Comparison of ENCODE assay signal across 12 mouse cellular contexts in genomic region chr4:82882500-82882899, GRCm38 (mm10). TPM values are rescaled to one million over a fixed set of nuclear protein-coding genes. Genes with fewer than 3 reads are reported as not detected.
DNase-seq lines count a peak whose midpoint lies in the region; ATAC-seq and TF ChIP-seq lines count a peak whose summit lies in the region.
"Had no signal": no experiment of that assay in that cellular context is flagged by ENCODE, and none has a peak within 500 bp of the region (broad histone marks: within the 10 kb centered on the region; RNA-seq: fewer than 3 reads in every experiment).

No protein-coding gene starts in this region.

- TF ChIP-seq CTCF in left cerebral cortex, adult 2 months (IDR thresholded peaks at IDR 0.05), result peak; percentile 14
- peak in 1 of 2 experiments; percentile 69; a peak in 2 of 4 replicates for TF ChIP-seq CTCF in CH12.LX (conservative IDR thresholded peaks at IDR 0.05 in 1 of 2, IDR thresholded peaks at IDR 0.05 in 1 of 2; ENCODE audit: low read depth in 2 of 2, low read length in 2 of 2)

- TF ChIP-seq EP300 in CH12.LX (IDR thresholded peaks at IDR 0.05; ENCODE audit: low read length), result no peak

- intact Hi-C loops in left cerebral cortex, adult 2 months (cut with DNase I), result no loop called here
- intact Hi-C loops in heart, postnatal 14 days (cut with DNase I), result no loop called here

- no peak overlapping the region for H3K27ac ChIP-seq in left cerebral cortex, adult 2 months
- no peak overlapping the region for H3K27ac ChIP-seq in CH12.LX (ENCODE audit: insufficient read depth, low read depth)

- in situ Hi-C loops in CH12.LX (cut with MboI; ENCODE audit: low pct_ligation_motif_present, low pct_unique_long_range_greater_than_20kb, low sequenced_read_pairs), result no loop called here

- no peak overlapping the region for H3K4me2 ChIP-seq in CH12.LX (ENCODE audit: insufficient read depth, low read depth, poor library complexity, severe bottlenecking)

- H3K79me2 ChIP-seq in CH12.LX (replicated peaks; ENCODE audit: control insufficient read depth, extremely low read depth, insufficient read depth, poor library complexity, severe bottlenecking), result no peaks in the 10 kb centered on the region

- no peak overlapping the region for H3K4me3 ChIP-seq in left cerebral cortex, adult 2 months
- no peak overlapping the region for H3K4me3 ChIP-seq in CH12.LX (replicated peaks in 1 of 3; ENCODE audit: low read depth in 2 of 3, low read length in 2 of 3, poor library complexity in 1 of 3)

- no peak for ATAC-seq in CD4-positive, CD25-positive, alpha-beta regulatory T cell, adult 4 months

- TF ChIP-seq RAD21 in CH12.LX (IDR thresholded peaks at IDR 0.05; ENCODE audit: low read depth, low read length), result peak; percentile 40

- H3K9ac ChIP-seq in CH12.LX (ENCODE audit: insufficient read depth, low read depth), result no peak overlapping the region

- 0 out of 4 replicates have a peak, but pooled peaks cover 0 to 2% of the 10 kb centered on the region in 2 experiments for H3K4me1 ChIP-seq in CH12.LX (ENCODE audit: control insufficient read depth in 1 of 2, insufficient read depth in 2 of 2)

- H3K36me3 ChIP-seq in CH12.LX (replicated peaks in 1 of 2; ENCODE audit: control insufficient read depth in 1 of 2, insufficient read depth in 1 of 2, low read length in 1 of 2), result no peaks in the 10 kb centered on the region

- TF ChIP-seq POLR2A in CH12.LX (IDR thresholded peaks at IDR 0.05; ENCODE audit: low read depth, low read length), result no peak

- H3K27me3 ChIP-seq in CH12.LX (replicated peaks), result no peaks in the 10 kb centered on the region

- dilution Hi-C loops in CH12.LX (cut with MboI; ENCODE audit: extremely low pct_ligation_motif_present, extremely low pct_unique_long_range_greater_than_20kb, low sequenced_read_pairs), result no loop called here

- H3K9me3 ChIP-seq in CH12.LX (replicated peaks; ENCODE audit: low read length), result no peaks in the 10 kb centered on the region

- DNase-seq in CD4-positive, CD25-positive, alpha-beta regulatory T cell, adult 2 months (ENCODE audit: low read depth, low spot score), result peak; percentile 8
- DNase-seq in left cerebral cortex, adult 2 months (ENCODE audit: extremely low spot score in 1 of 2, low spot score in 2 of 2), result no peak
- no peak for DNase-seq in left cerebral cortex, adult 18-20 months (ENCODE audit: low spot score in 2 of 2)
- peak; percentile 12 for DNase-seq in CH12.LX (ENCODE audit: extremely low read depth)
- DNase-seq in induced T-regulatory cell, adult 2 months (ENCODE audit: low read depth), result peak; percentile 6
- no peak for DNase-seq in heart, postnatal 14 days
- no peak for DNase-seq in adrenal gland, adult 8-10 months
- DNase-seq: cerebellum, postnatal 36 days; thymus, postnatal 36 days had no signal

TF ChIP-seq in CH12.LX, 34 proteins besides CTCF, POLR2A, EP300 and RAD21:
- TF ChIP-seq RCOR1 (conservative IDR thresholded peaks at IDR 0.05; ENCODE audit: low read depth, low read length) (no peak), USF1 (IDR thresholded peaks at IDR 0.05; ENCODE audit: low read depth, low read length) (no peak), SMC3 (IDR thresholded peaks at IDR 0.05; ENCODE audit: low read depth, low read length) (peak; percentile 47; the same call in 1 of the 2 replicates), TBP (conservative IDR thresholded peaks at IDR 0.05; ENCODE audit: low read depth, low read length) (no peak), USF2 (conservative IDR thresholded peaks at IDR 0.05; ENCODE audit: low read depth, low read length) (no peak), IRF4 (IDR thresholded peaks at IDR 0.05; ENCODE audit: low read depth, low read length) (no peak)
TF ChIP-seq in CH12.LX: peak in this region for 1.

RNA-seq across cellular contexts. Expression of gene Cer1, which starts 2.4 kb away (rescaled TPM):
- polyA plus RNA-seq in CD4-positive, CD25-positive, alpha-beta regulatory T cell, adult 4 months (2017; shearing (Covaris generic)), result not detected
- total RNA-seq in left cerebral cortex, adult 2 months (2021), result under 1 TPM; 0.19 to 0.52 TPM
- under 1 TPM in 1 of 2 experiments, not detected in 1; 0.21 TPM for total RNA-seq in left cerebral cortex, adult 18-20 months (2021)
- total RNA-seq in CH12.LX (2012; rRNA removed) (not detected in 2 replicates), CH12.LX (2014; rRNA removed) (not detected in 2 replicates)
- polyA plus RNA-seq in CH12.LX (2012; ENCODE audit: insufficient read length, low read depth), result not detected in 2 replicates
- total RNA-seq in heart, postnatal 14 days (2021), result not detected
- not detected for total RNA-seq in adrenal gland, adult 8-10 months (2022)
- polyA plus RNA-seq: heart, embryonic 14.5 days; spleen, adult 2 months had no signal

RNA-seq across cellular contexts. Expression of gene Zdhhc21, which starts 22.7 kb away (rescaled TPM):
- polyA plus RNA-seq in CD4-positive, CD25-positive, alpha-beta regulatory T cell, adult 4 months (2017; shearing (Covaris generic)), result 10 to 100 TPM; 12.0 to 12.1 TPM
- total RNA-seq in left cerebral cortex, adult 2 months (2021), result 10 to 100 TPM; 63.4 to 64.4 TPM
- total RNA-seq in left cerebral cortex, adult 18-20 months (2021), result 10 to 100 TPM; 63.4 to 67.5 TPM
- total RNA-seq in CH12.LX (2012; rRNA removed), result 8.3 and 10.3 TPM in 2 replicates
- 14.0 and 15.0 TPM in 2 replicates for total RNA-seq in CH12.LX (2014; rRNA removed)
- 13.7 and 16.1 TPM in 2 replicates for polyA plus RNA-seq in CH12.LX (2012; ENCODE audit: insufficient read length, low read depth)
- total RNA-seq in heart, postnatal 14 days (2021), result 10 to 100 TPM; 12.0 to 15.3 TPM
- 10 to 100 TPM; 16.3 to 17.9 (median 17.0) TPM for total RNA-seq in adrenal gland, adult 8-10 months (2022)

Comparison
In these comparisons a context has a peak if more than half of its experiments do, and no peak if none do; other contexts are left out.
1. DNase-seq: peak in CD4-positive, CD25-positive, alpha-beta regulatory T cell, adult 2 months (single experiment), CH12.LX (single experiment) and induced T-regulatory cell, adult 2 months (single experiment); none in left cerebral cortex, adult 2 months (0 of 2), left cerebral cortex, adult 18-20 months (0 of 2), heart, postnatal 14 days (0 of 2) and adrenal gland, adult 8-10 months (single experiment).